Mouse (Mus musculus): ENCODE results near the gene Prkra.

The Prkra gene

GRCm38 (mm10) chr2:76647883-76648570, at the start of gene Prkra, which contains the start of gene Pjvk:
TSS of gene Prkra (minus strand) at chr2:76648015.
TSS of gene Pjvk (plus strand) at chr2:76648476.
- DNase-seq, result peak; percentile 98

GRCm38 (mm10) chr2:76695290-76695689, 47.5 kb upstream of the Prkra start:
- DNase-seq, result no peak

GRCm38 (mm10) chr2:76693765-76694164, 46.0 kb upstream of the Prkra start:
- DNase-seq, result no peak

GRCm38 (mm10) chr2:76690436-76691204, 42.8 kb upstream of the Prkra start:
- no peak for DNase-seq

GRCm38 (mm10) chr2:76688162-76688561, 40.3 kb upstream of the Prkra start:
- DNase-seq, result no peak

- no peak for DNase-seq
Observed at GRCm38 (mm10) chr2:76687608-76688007, 39.8 kb upstream of the Prkra start.

GRCm38 (mm10) chr2:76686986-76687385, 39.2 kb upstream of the Prkra start:
- DNase-seq, result no peak

- DNase-seq, result no peak
Observed at GRCm38 (mm10) chr2:76682301-76682700, 34.5 kb upstream of the Prkra start.

- no peak for DNase-seq
Observed at GRCm38 (mm10) chr2:76676401-76677226, 28.8 kb upstream of the Prkra start.

- DNase-seq, result no peak
Observed at GRCm38 (mm10) chr2:76675949-76676348, 28.1 kb upstream of the Prkra start.

- peak; percentile 37 for DNase-seq
Observed at GRCm38 (mm10) chr2:76675451-76675850, 27.6 kb upstream of the Prkra start.

- DNase-seq, result peak; percentile 81
Observed at GRCm38 (mm10) chr2:76674725-76675427, 27.1 kb upstream of the Prkra start, which contains the start of gene Plekha3. TSS of gene Plekha3 (plus strand) at chr2:76675281.

GRCm38 (mm10) chr2:76673472-76674081, 25.8 kb upstream of the Prkra start:
- no peak for DNase-seq

GRCm38 (mm10) chr2:76672966-76673392, 25.2 kb upstream of the Prkra start, which contains the start of gene Fkbp7:
TSS of gene Fkbp7 (minus strand) at chr2:76673116.
- peak; percentile 93 for DNase-seq

GRCm38 (mm10) chr2:76672134-76672745, 24.4 kb upstream of the Prkra start:
- DNase-seq, result no peak

GRCm38 (mm10) chr2:76671641-76672040, 23.8 kb upstream of the Prkra start:
- no peak for DNase-seq

- DNase-seq, result no peak
Observed at GRCm38 (mm10) chr2:76667200-76667599, 19.4 kb upstream of the Prkra start.

GRCm38 (mm10) chr2:76665531-76665930, 17.7 kb upstream of the Prkra start:
- no peak for DNase-seq

GRCm38 (mm10) chr2:76659419-76659818, 11.6 kb upstream of the Prkra start:
- no peak for DNase-seq

GRCm38 (mm10) chr2:76658551-76658950, 10.7 kb upstream of the Prkra start:
- no peak for DNase-seq

GRCm38 (mm10) chr2:76655982-76656381, 8.2 kb upstream of the Prkra start:
- DNase-seq, result no peak

GRCm38 (mm10) chr2:76655444-76655843, 7.6 kb upstream of the Prkra start:
- DNase-seq, result no peak
